Mouse (Mus musculus) lung, postnatal 4 days (tissue): Measurements from ENCODE around the gene Lamp5.

Experiments used
- DNase-seq, 2 experiments: peaks; one replicate each; pipeline ENCODE4 v3.0.0; 2021

Gene Lamp5

GRCm38 (mm10) chr2:136051688-136052289 is at the start of gene Lamp5:
Gene Lamp5, plus strand, starts transcription at chr2:136052239.
- no peak for DNase-seq

- no peak for DNase-seq
These were observed 48.2 kb upstream of the Lamp5 start for GRCm38 (mm10) chr2:136003836-136004235.

- DNase-seq: no peak
These were observed 45.8 kb upstream of the Lamp5 start for GRCm38 (mm10) chr2:136006280-136006679.

- DNase-seq: no peak
These were observed 39.3 kb upstream of the Lamp5 start for GRCm38 (mm10) chr2:136012759-136013158.

GRCm38 (mm10) chr2:136048464-136048863 is 3.6 kb upstream of the Lamp5 start:
- DNase-seq: no peak

GRCm38 (mm10) chr2:136050793-136051615 is 1.0 kb upstream of the Lamp5 start:
- no peak for DNase-seq

GRCm38 (mm10) chr2:136057861-136058331 is 5.9 kb downstream of the Lamp5 start:
- peak in 1 of 2 experiments; percentile 7 for DNase-seq

GRCm38 (mm10) chr2:136058398-136058797 is 6.4 kb downstream of the Lamp5 start:
- DNase-seq: no peak

- no peak for DNase-seq
These were observed 7.1 kb downstream of the Lamp5 start for GRCm38 (mm10) chr2:136059029-136059669.

GRCm38 (mm10) chr2:136064356-136064755 is 12.3 kb downstream of the Lamp5 start:
- no peak for DNase-seq

- DNase-seq: no peak
These were observed 43.9 kb downstream of the Lamp5 start for GRCm38 (mm10) chr2:136095978-136096377.

- DNase-seq: no peak
These were observed 45.1 kb downstream of the Lamp5 start for GRCm38 (mm10) chr2:136097143-136097542.

GRCm38 (mm10) chr2:136107597-136107996 is 55.6 kb downstream of the Lamp5 start:
- DNase-seq: no peak

- no peak for DNase-seq
These were observed 56.3 kb downstream of the Lamp5 start for GRCm38 (mm10) chr2:136108124-136109037.

- no peak for DNase-seq
These were observed 57.0 kb downstream of the Lamp5 start for GRCm38 (mm10) chr2:136109038-136109363.

- DNase-seq: no peak
These were observed 61.3 kb downstream of the Lamp5 start for GRCm38 (mm10) chr2:136113374-136113773.

GRCm38 (mm10) chr2:136118006-136118405 is 66.0 kb downstream of the Lamp5 start:
- no peak for DNase-seq
